Mouse (Mus musculus) heart, embryonic 14.5 days (tissue): Measurements from ENCODE around the gene Sh3rf1. TPM values are rescaled to one million over a fixed set of nuclear protein-coding genes. Genes with fewer than 3 reads are reported as not detected.

Source experiments
- ATAC-seq: fragments of 200-750 bp; cut with Nextera tagmentation; 2 replicates; pipeline ENCODE4 v1.8.0; 2017; ENCODE audit warnings: low read depth, moderate TSS enrichment; ENCODE audit not compliant: insufficient number of reproducible peaks, insufficient read depth, low FRiP score
- H3K27ac ChIP-seq, 2 experiments: fragments of 200-500 bp in 1 of 2; fragments of 300-500 bp in 1 of 2; sonication (generic) in 1 of 2; replicated peaks in 1 of 2; 2 replicates each; pipeline ENCODE4 v1.5.1; 2012 to 2014; ENCODE audit warnings: low read depth in 2 of 2, low read length in 2 of 2, control low read depth in 1 of 2, mild to moderate bottlenecking in 1 of 2, mixed read lengths in 1 of 2; ENCODE audit not compliant: control insufficient read depth in 1 of 2, insufficient read depth in 1 of 2
- H3K27me3 ChIP-seq: fragments of 300-500 bp; sonication (generic); 2 replicates; pipeline ENCODE4 v1.6.1; 2014; ENCODE audit warnings: mild to moderate bottlenecking, low read length, control low read depth; ENCODE audit not compliant: control insufficient read depth, insufficient read depth
- H3K36me3 ChIP-seq: fragments of 300-500 bp; sonication (generic); 2 replicates; pipeline ENCODE4 v1.6.1; 2014; ENCODE audit warnings: mild to moderate bottlenecking, control low read depth, low read length, mixed read lengths; ENCODE audit not compliant: control insufficient read depth, insufficient read depth
- H3K4me1 ChIP-seq, 2 experiments: fragments of 200-500 bp in 1 of 2; fragments of 300-500 bp in 1 of 2; sonication (generic) in 1 of 2; 2 replicates each; pipeline ENCODE4 v1.6.1; 2012 to 2014; ENCODE audit warnings: low read length in 2 of 2, control low read depth in 1 of 2, mixed read lengths in 1 of 2; ENCODE audit not compliant: control insufficient read depth in 2 of 2, insufficient read depth in 2 of 2
- H3K4me2 ChIP-seq: fragments of 300-500 bp; sonication (generic); 2 replicates; pipeline ENCODE4 v1.6.1; 2014; ENCODE audit warnings: mild to moderate bottlenecking, low read length
- H3K4me3 ChIP-seq, 2 experiments: fragments of 200-500 bp in 1 of 2; fragments of 300-500 bp in 1 of 2; sonication (generic) in 1 of 2; 2 replicates each; pipeline ENCODE4 v1.5.1; 2012 to 2014; ENCODE audit warnings: low read length in 2 of 2, mild to moderate bottlenecking in 2 of 2, control low read depth in 1 of 2, low read depth in 1 of 2, moderate library complexity in 1 of 2; ENCODE audit not compliant: control insufficient read depth in 1 of 2, insufficient read depth in 1 of 2
- H3K9ac ChIP-seq: fragments of 300-500 bp; sonication (generic); 2 replicates; pipeline ENCODE4 v1.6.1; 2014; ENCODE audit warnings: mild to moderate bottlenecking, low read length
- H3K9me3 ChIP-seq: fragments of 300-500 bp; sonication (generic); 2 replicates; pipeline ENCODE4 v1.6.1; 2016; ENCODE audit warnings: low read length, control low read depth; ENCODE audit not compliant: control insufficient read depth
- WGBS: fragments of 180-500 bp; shearing (Covaris S2); extraction: QIAGEN DNeasy Blood & Tissue Kit; methylation state at CpG from one replicate; pipeline ENCODE4 v1.1.7; 2014; 5-methylcytosine and 5-hydroxymethylcytosine counted together
- polyA plus RNA-seq: library from polyadenylated mRNA; unstranded; fragments of >200 nt; fragmentation: Nextera tagmentation; extraction: Ambion mirVana; gene quantifications from 2 replicates; pipeline ENCODE4 v1.2.1, GENCODE M21; 2014

Sh3rf1 gene
- polyA plus RNA-seq, 1 experiment from 2014 or later: 4.9 TPM

- no peak overlapping the region for H3K4me2 ChIP-seq
- WGBS: 79% methylated on average over 12 of the region's 12 CpGs
- no peak overlapping the region for H3K4me3 ChIP-seq
- H3K36me3 ChIP-seq: no peaks in the 10 kb centered on the region
- no peaks in the 10 kb centered on the region for H3K9me3 ChIP-seq
- no peak for ATAC-seq
- H3K4me1 ChIP-seq: no peaks in the 10 kb centered on the region
- no peaks in the 10 kb centered on the region for H3K27me3 ChIP-seq
- no peak overlapping the region for H3K27ac ChIP-seq
- H3K9ac ChIP-seq: no peak overlapping the region
Measured at GRCm38 (mm10) chr8:61295441-61295840, 71.8 kb downstream of the Sh3rf1 start.

- H3K9ac ChIP-seq: no peak overlapping the region
- no peaks in the 10 kb centered on the region for H3K27me3 ChIP-seq
- no peaks in the 10 kb centered on the region for H3K4me1 ChIP-seq
- no peaks in the 10 kb centered on the region for H3K9me3 ChIP-seq
- 78% methylated on average over 4 of the region's 4 CpGs for WGBS
- no peak overlapping the region for H3K4me2 ChIP-seq
- no peak overlapping the region for H3K27ac ChIP-seq
- ATAC-seq: no peak
- no peak overlapping the region for H3K4me3 ChIP-seq
- no peaks in the 10 kb centered on the region for H3K36me3 ChIP-seq
Measured at GRCm38 (mm10) chr8:61298828-61299227, 75.2 kb downstream of the Sh3rf1 start.

GRCm38 (mm10) chr8:61301298-61302028, 77.8 kb downstream of the Sh3rf1 start:
- H3K4me1 ChIP-seq: no peaks in the 10 kb centered on the region
- H3K9me3 ChIP-seq: no peaks in the 10 kb centered on the region
- no peak overlapping the region for H3K4me3 ChIP-seq
- ATAC-seq: no peak
- WGBS: 84% methylated on average over 18 of the region's 18 CpGs
- H3K4me2 ChIP-seq: no peak overlapping the region
- H3K36me3 ChIP-seq: no peaks in the 10 kb centered on the region
- no peak overlapping the region for H3K9ac ChIP-seq
- no peaks in the 10 kb centered on the region for H3K27me3 ChIP-seq
- H3K27ac ChIP-seq: no peak overlapping the region

- H3K27me3 ChIP-seq: no peaks in the 10 kb centered on the region
- no peak overlapping the region for H3K27ac ChIP-seq
- no peaks in the 10 kb centered on the region for H3K4me1 ChIP-seq
- H3K9me3 ChIP-seq: no peaks in the 10 kb centered on the region
- H3K4me3 ChIP-seq: no peak overlapping the region
- no peak overlapping the region for H3K9ac ChIP-seq
- H3K4me2 ChIP-seq: no peak overlapping the region
- no peaks in the 10 kb centered on the region for H3K36me3 ChIP-seq
- WGBS: 84% methylated on average over 5 of the region's 5 CpGs
- no peak for ATAC-seq
Measured at GRCm38 (mm10) chr8:61302029-61302368, 78.3 kb downstream of the Sh3rf1 start.

- Histone ChIP-seq H3K9ac (no peak overlapping the region), H3K4me2 (no peak overlapping the region), H3K27me3 (no peaks in the 10 kb centered on the region), H3K4me3 (no peak overlapping the region), H3K9me3 (no peaks in the 10 kb centered on the region), H3K4me1 (peaks cover 0 to 5% of the 10 kb centered on the region in 2 experiments; a peak in 1 of 4 replicates), H3K36me3 (no peaks in the 10 kb centered on the region), H3K27ac (no peak overlapping the region)
- WGBS: 79% methylated on average over 7 of the region's 7 CpGs
- no peak for ATAC-seq
Measured at GRCm38 (mm10) chr8:61305451-61306070, 81.9 kb downstream of the Sh3rf1 start.

- Histone ChIP-seq H3K4me2 (no peak overlapping the region), H3K9me3 (no peaks in the 10 kb centered on the region), H3K4me1 (peaks cover 0 to 7% of the 10 kb centered on the region in 2 experiments; a peak in 1 of 4 replicates), H3K9ac (no peak overlapping the region), H3K4me3 (no peak overlapping the region), H3K27ac (no peak overlapping the region), H3K36me3 (no peaks in the 10 kb centered on the region), H3K27me3 (no peaks in the 10 kb centered on the region)
- 65% methylated on average over 4 of the region's 4 CpGs for WGBS
- ATAC-seq: no peak
Measured at GRCm38 (mm10) chr8:61306501-61307112, 82.9 kb downstream of the Sh3rf1 start.

- ATAC-seq: no peak
- H3K4me2 ChIP-seq: no peak overlapping the region
Measured at GRCm38 (mm10) chr8:61308896-61309295, 85.2 kb downstream of the Sh3rf1 start.

More at GRCm38 (mm10) chr8:61308896-61309295, 85.2 kb downstream of the Sh3rf1 start:
- Histone ChIP-seq H3K9me3 (no peaks in the 10 kb centered on the region), H3K9ac (no peak overlapping the region), H3K4me1 (peaks cover 0 to 7% of the 10 kb centered on the region in 2 experiments; a peak in 1 of 4 replicates), H3K27ac (no peak overlapping the region), H3K36me3 (no peaks in the 10 kb centered on the region), H3K4me3 (no peak overlapping the region), H3K27me3 (no peaks in the 10 kb centered on the region)
